Comparison of ENCODE assay signal across 8 mouse cellular contexts in genomic region chr6:60829282-60829891, GRCm38 (mm10). TPM values are rescaled to one million over a fixed set of nuclear protein-coding genes. Genes with fewer than 3 reads are reported as not detected.
A peak's percentile ranks its signal among the peaks of the same experiment; 100 is the strongest.
DNase-seq lines count a peak whose midpoint lies in the region; ATAC-seq lines count a peak whose summit lies in the region.
"Had no signal": no experiment of that assay in that cellular context is flagged by ENCODE, and none has a peak within 500 bp of the region (broad histone marks: within the 10 kb centered on the region; RNA-seq: fewer than 3 reads in every experiment).

Gene Snca (minus strand): TSS chr6:60829855.

- H3K9me3 ChIP-seq in forebrain, embryonic 14.5 days (replicated peaks; ENCODE audit: control insufficient read depth, low read length), result no peaks in the 10 kb centered on the region
- H3K9me3 ChIP-seq in intestine, embryonic 15.5 days, result no peaks in the 10 kb centered on the region
- H3K9me3 ChIP-seq in limb, embryonic 10.5 days (replicated peaks), result no peaks in the 10 kb centered on the region
- no peaks in the 10 kb centered on the region for H3K9me3 ChIP-seq in neural tube, embryonic 12.5 days

- H3K4me2 ChIP-seq in forebrain, embryonic 14.5 days (ENCODE audit: low read length), result peak within 1 kb of the TSS; percentile 88
- H3K4me2 ChIP-seq in intestine, embryonic 15.5 days (replicated peaks), result peak within 1 kb of the TSS; percentile 92
- H3K4me2 ChIP-seq in neural tube, embryonic 12.5 days (replicated peaks), result peak within 1 kb of the TSS; percentile 85

- H3K36me3 ChIP-seq in forebrain, embryonic 14.5 days (ENCODE audit: control insufficient read depth, insufficient read depth, low read length), result no peaks in the 10 kb centered on the region
- no peaks in the 10 kb centered on the region for H3K36me3 ChIP-seq in intestine, embryonic 15.5 days
- H3K36me3 ChIP-seq in limb, embryonic 10.5 days, result no peaks in the 10 kb centered on the region
- no peaks in the 10 kb centered on the region for H3K36me3 ChIP-seq in neural tube, embryonic 12.5 days

- H3K27me3 ChIP-seq in forebrain, embryonic 14.5 days (replicated peaks; ENCODE audit: control insufficient read depth, insufficient read depth, low read length), result no peaks in the 10 kb centered on the region
- no peaks in the 10 kb centered on the region for H3K27me3 ChIP-seq in intestine, embryonic 15.5 days (replicated peaks)
- peaks cover 15% of the 10 kb centered on the region for H3K27me3 ChIP-seq in limb, embryonic 10.5 days (ENCODE audit: low read depth, poor library complexity, severe bottlenecking)
- no peaks in the 10 kb centered on the region for H3K27me3 ChIP-seq in neural tube, embryonic 12.5 days (replicated peaks)

- ATAC-seq in forebrain, embryonic 14.5 days, result peak; percentile 74
- no peak; the same call in 1 of the 2 replicates for ATAC-seq in intestine, embryonic 15.5 days
- ATAC-seq in neural tube, embryonic 12.5 days (ENCODE audit: low FRiP score, low read depth), result peak; percentile 33

- peak within 1 kb of the TSS; percentile 49 for H3K4me3 ChIP-seq in forebrain, embryonic 14.5 days (ENCODE audit: low read depth, low read length)
- H3K4me3 ChIP-seq in intestine, embryonic 15.5 days (replicated peaks), result peak within 1 kb of the TSS; percentile 40
- H3K4me3 ChIP-seq in limb, embryonic 10.5 days, result peak within 1 kb of the TSS; percentile 60
- peak within 1 kb of the TSS; percentile 46 for H3K4me3 ChIP-seq in neural tube, embryonic 12.5 days

- peak; percentile 6 for DNase-seq in ZHBTc4 (ENCODE audit: low read depth, low spot score)
- peak; percentile 13 for DNase-seq in c-Kit-positive CD71-positive TER-119-positive erythroid progenitor cells, embryonic 14.5 days (ENCODE audit: low spot score)
- peak; percentile 77 for DNase-seq in forebrain, embryonic 14.5 days (ENCODE audit: low spot score)
- peak; percentile 48 for DNase-seq in limb, embryonic 10.5 days (ENCODE audit: low spot score)
- no peak for DNase-seq in urinary bladder, postnatal 4 days (ENCODE audit: low spot score in 2 of 2)

- WGBS in forebrain, embryonic 14.5 days, result 1% methylated on average over 14 of the region's 14 CpGs
- 2% methylated on average over 14 of the region's 14 CpGs for WGBS in intestine, embryonic 15.5 days
- WGBS in limb, embryonic 10.5 days, result 2% methylated on average over 14 of the region's 14 CpGs
- WGBS in neural tube, embryonic 12.5 days, result 2% methylated on average over 14 of the region's 14 CpGs

- H3K4me1 ChIP-seq in forebrain, embryonic 14.5 days (ENCODE audit: control insufficient read depth, insufficient read depth, low read length), result peaks cover 8% of the 10 kb centered on the region; the same call in 1 of the 2 replicates
- H3K4me1 ChIP-seq in intestine, embryonic 15.5 days (replicated peaks), result peaks cover 8% of the 10 kb centered on the region; the same call in 1 of the 2 replicates
- H3K4me1 ChIP-seq in limb, embryonic 10.5 days, result peaks cover 17% of the 10 kb centered on the region
- 0 out of 2 replicates have a peak, but pooled peaks cover 4% of the 10 kb centered on the region for H3K4me1 ChIP-seq in neural tube, embryonic 12.5 days

- peak within 1 kb of the TSS; percentile 67 for H3K9ac ChIP-seq in forebrain, embryonic 14.5 days (ENCODE audit: low read length)
- peak within 1 kb of the TSS; percentile 21 for H3K9ac ChIP-seq in intestine, embryonic 15.5 days
- peak within 1 kb of the TSS; percentile 60 for H3K9ac ChIP-seq in neural tube, embryonic 12.5 days

- H3K27ac ChIP-seq in forebrain, embryonic 14.5 days (ENCODE audit: low read depth, low read length), result peak within 1 kb of the TSS; percentile 86
- no peak within 1 kb of the TSS for H3K27ac ChIP-seq in intestine, embryonic 15.5 days
- H3K27ac ChIP-seq in limb, embryonic 10.5 days, result peak within 1 kb of the TSS; percentile 83
- H3K27ac ChIP-seq in neural tube, embryonic 12.5 days, result peak within 1 kb of the TSS; percentile 42; the same call in 1 of the 2 replicates
- H3K27ac ChIP-seq: macrophage had no signal

RNA-seq across cellular contexts. Expression of gene Snca, which starts in this region (rescaled TPM):
- polyA plus RNA-seq in forebrain, embryonic 14.5 days (2014; fragmentation: Nextera tagmentation; extraction: Ambion mirVana), result 95.0 and 120 TPM in 2 replicates
- polyA plus RNA-seq in intestine, embryonic 15.5 days (2015; fragmentation: Nextera tagmentation; extraction: Ambion mirVana), result 31.7 and 33.5 TPM in 2 replicates
- polyA plus RNA-seq in limb, embryonic 10.5 days (2016; fragmentation: Nextera tagmentation; extraction: Ambion mirVana), result 6.2 and 7.9 TPM in 2 replicates
- 63.3 and 75.3 TPM in 2 replicates for polyA plus RNA-seq in neural tube, embryonic 12.5 days (2016; fragmentation: Nextera tagmentation; extraction: Ambion mirVana)

Comparison
In these comparisons a context has a peak if more than half of its experiments do, and no peak if none do; other contexts are left out.
1. DNase-seq: peak in ZHBTc4 (single experiment), c-Kit-positive CD71-positive TER-119-positive erythroid progenitor cells, embryonic 14.5 days (single experiment), forebrain, embryonic 14.5 days (single experiment) and limb, embryonic 10.5 days (single experiment); none in urinary bladder, postnatal 4 days (0 of 2).
2. Peak in every context shown above with its lines, with median percentiles within 50 percentile points of each other: H3K4me2 ChIP-seq, H3K4me3 ChIP-seq and H3K9ac ChIP-seq.